Mouse (Mus musculus) forebrain, embryonic 16.5 days (tissue): ENCODE measurements around the gene E130218I03Rik. TPM values are rescaled to one million over a fixed set of nuclear protein-coding genes. Genes with fewer than 3 reads are reported as not detected.
A peak's percentile ranks its signal among the peaks of the same experiment; 100 is the strongest.

Experiments used
- ATAC-seq: fragments of 200-750 bp; cut with Nextera tagmentation; 2 replicates; pipeline ENCODE4 v1.8.0; 2017; ENCODE audit warnings: mild to moderate bottlenecking, moderate library complexity
- H3K27ac ChIP-seq: fragments of 300-500 bp; sonication (generic); 2 replicates; pipeline ENCODE4 v1.5.1; 2014; ENCODE audit warnings: low read length, control low read depth
- H3K27me3 ChIP-seq: fragments of 300-500 bp; sonication (generic); replicated peaks from 2 replicates; pipeline ENCODE4 v1.6.1; 2014; ENCODE audit warnings: low read length; ENCODE audit not compliant: control insufficient read depth, insufficient read depth
- H3K36me3 ChIP-seq: fragments of 300-500 bp; sonication (generic); 2 replicates; pipeline ENCODE4 v1.6.1; 2014; ENCODE audit not compliant: control insufficient read depth, insufficient read depth
- H3K4me1 ChIP-seq: fragments of 300-500 bp; sonication (generic); replicated peaks from 2 replicates; pipeline ENCODE4 v1.6.1; 2014; ENCODE audit warnings: low read length; ENCODE audit not compliant: control insufficient read depth, insufficient read depth
- H3K4me2 ChIP-seq: fragments of 300-500 bp; sonication (generic); 2 replicates; pipeline ENCODE4 v1.6.1; 2014; ENCODE audit warnings: mild to moderate bottlenecking, low read length, control low read depth
- H3K4me3 ChIP-seq: fragments of 300-500 bp; sonication (generic); replicated peaks from 2 replicates; pipeline ENCODE4 v1.5.1; 2014; ENCODE audit warnings: mild to moderate bottlenecking, low read length, control low read depth
- H3K9ac ChIP-seq: fragments of 300-500 bp; sonication (generic); replicated peaks from 2 replicates; pipeline ENCODE4 v1.6.1; 2014; ENCODE audit warnings: low read depth, low read length, control low read depth
- H3K9me3 ChIP-seq: fragments of 300-500 bp; sonication (generic); 2 replicates; pipeline ENCODE4 v1.6.1; 2016; ENCODE audit warnings: low read length; ENCODE audit not compliant: control insufficient read depth
- WGBS: fragments of 180-500 bp; shearing (Covaris S2); extraction: QIAGEN DNeasy Blood & Tissue Kit; methylation state at CpG from one replicate; pipeline ENCODE4 v1.1.7; 2014; 5-methylcytosine and 5-hydroxymethylcytosine counted together
- polyA plus RNA-seq: library from polyadenylated mRNA; unstranded; fragments of >200 nt; fragmentation: Nextera tagmentation; extraction: Ambion mirVana; gene quantifications from 2 replicates; pipeline ENCODE4 v1.2.1, GENCODE M21; 2015

Gene E130218I03Rik
- polyA plus RNA-seq, 1 experiment from 2014 or later = 0.61 TPM

DNA sequence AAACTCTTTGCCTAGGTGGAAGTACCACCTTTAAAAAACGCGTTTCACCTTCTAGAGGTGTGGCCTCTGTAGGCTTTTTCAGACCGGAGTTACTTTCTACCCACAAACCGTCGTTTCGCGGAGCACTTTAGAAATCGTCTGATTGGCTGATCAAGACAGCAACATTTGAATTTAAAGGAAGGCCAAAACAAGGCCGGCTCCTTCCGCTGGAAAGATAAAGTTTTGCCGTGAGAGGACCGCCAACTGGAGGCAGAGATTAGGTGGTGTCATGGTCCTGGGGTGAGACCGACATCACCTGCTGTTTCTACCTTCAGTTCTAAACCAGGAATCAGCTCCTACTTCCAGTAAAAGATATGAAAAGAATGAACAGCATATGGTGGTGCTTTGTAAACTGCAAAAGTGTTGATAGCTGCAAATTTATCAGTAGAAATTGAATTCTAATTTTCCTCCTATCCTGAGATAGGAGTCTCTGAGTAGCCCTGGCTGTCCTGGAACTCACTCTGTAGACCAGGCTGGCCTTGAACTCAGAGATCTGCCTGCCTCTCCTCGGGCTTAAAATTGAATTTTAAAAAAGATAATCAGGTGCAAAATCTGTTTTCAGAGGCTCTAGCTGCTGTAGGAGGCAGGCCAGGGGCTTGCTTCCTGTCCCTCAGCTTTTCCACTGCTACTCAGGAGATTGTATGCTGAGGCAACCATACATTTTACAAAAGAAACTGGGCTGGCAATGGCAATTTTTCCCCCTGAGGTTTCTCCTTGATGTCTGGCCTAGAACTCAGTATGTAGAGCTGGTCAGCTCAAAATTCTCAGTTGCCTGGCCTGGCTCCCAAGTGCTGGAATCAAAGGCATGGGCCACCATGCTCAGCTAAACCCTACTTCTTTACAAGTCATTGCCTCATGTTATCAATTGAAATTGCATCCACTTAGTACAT lies 30.2 kb downstream of the E130218I03Rik start:
- Histone ChIP-seq H3K36me3 (peaks cover 22% of the 10 kb centered on the region), H3K4me3 (no peak overlapping the region), H3K9ac (no peak overlapping the region), H3K27ac (no peak overlapping the region), H3K4me2 (no peak overlapping the region), H3K9me3 (no peaks in the 10 kb centered on the region), H3K4me1 (no peaks in the 10 kb centered on the region), H3K27me3 (no peaks in the 10 kb centered on the region)
- no peak for ATAC-seq
- WGBS = 9% methylated on average over 14 of the region's 14 CpGs

DNA sequence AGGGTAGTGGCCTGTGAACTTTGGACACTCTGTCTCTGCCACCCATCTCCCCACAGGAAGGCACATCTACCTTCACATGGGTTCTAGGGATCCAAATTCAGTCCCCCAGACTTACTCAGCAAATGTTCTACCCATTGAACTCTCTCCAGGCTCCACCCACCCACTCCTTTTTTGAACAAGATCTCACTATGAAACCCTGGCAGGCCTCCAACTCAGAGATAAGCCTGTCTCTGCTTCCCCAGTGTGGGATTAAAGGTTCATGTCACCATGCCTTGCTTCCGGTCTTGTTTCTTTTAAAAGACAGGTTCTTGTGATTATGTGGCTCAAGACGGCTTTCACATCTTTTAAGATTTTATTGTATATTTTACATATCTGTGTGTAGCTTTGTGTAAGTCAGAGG lies 41.5 kb downstream of the E130218I03Rik start:
- Histone ChIP-seq H3K27me3 (no peaks in the 10 kb centered on the region), H3K4me2 (no peak overlapping the region), H3K27ac (no peak overlapping the region), H3K9me3 (no peaks in the 10 kb centered on the region), H3K4me1 (peaks cover 18% of the 10 kb centered on the region), H3K4me3 (no peak overlapping the region), H3K36me3 (peaks cover 16% of the 10 kb centered on the region), H3K9ac (no peak overlapping the region)
- ATAC-seq = no peak
- WGBS = 94% methylated on average over 2 of the region's 2 CpGs

- 3% methylated on average over 59 of the region's 59 CpGs for WGBS
- Histone ChIP-seq H3K4me3 (peak overlapping the region; percentile 73), H3K27me3 (no peaks in the 10 kb centered on the region), H3K4me1 (peaks cover 18% of the 10 kb centered on the region), H3K9me3 (no peaks in the 10 kb centered on the region), H3K4me2 (peak overlapping the region; percentile 78), H3K9ac (peak overlapping the region; percentile 90), H3K36me3 (peaks cover 8% of the 10 kb centered on the region), H3K27ac (peak overlapping the region; percentile 73)
- ATAC-seq = peak; percentile 29
Measured at GRCm38 (mm10) chr4:134286226-134287167, 43.0 kb downstream of the E130218I03Rik start.

DNA sequence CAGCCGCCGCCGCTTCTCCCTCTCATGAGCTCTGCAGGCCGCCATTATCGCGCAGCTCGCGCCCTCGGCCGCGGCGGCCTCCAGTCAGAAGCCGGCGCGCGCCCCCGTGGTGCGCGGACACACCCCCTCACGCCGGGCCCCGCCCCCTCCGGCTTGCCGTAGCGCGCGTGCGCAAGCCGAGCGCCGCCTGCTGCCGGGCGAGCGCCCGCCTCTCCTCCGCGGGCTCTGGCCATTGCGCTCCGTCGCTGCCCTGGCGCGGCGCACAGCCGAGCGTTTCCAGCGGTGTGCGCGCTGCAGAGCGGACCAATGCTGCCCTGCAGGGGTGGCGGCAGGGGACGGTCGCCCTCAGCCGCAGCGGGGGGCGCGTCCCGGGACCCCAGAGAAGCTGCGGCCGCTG lies 43.7 kb downstream of the E130218I03Rik start:
- ATAC-seq = peak; percentile 96
- Histone ChIP-seq H3K9ac (peak overlapping the region; percentile 99), H3K27me3 (no peaks in the 10 kb centered on the region), H3K9me3 (no peaks in the 10 kb centered on the region), H3K27ac (peak overlapping the region; percentile 99), H3K4me1 (peaks cover 18% of the 10 kb centered on the region), H3K36me3 (peaks cover 4% of the 10 kb centered on the region; the same call in 1 of the 2 replicates), H3K4me2 (peak overlapping the region; percentile 78), H3K4me3 (peak overlapping the region; percentile 73)
- 0% methylated on average over 55 of the region's 59 CpGs for WGBS

DNA sequence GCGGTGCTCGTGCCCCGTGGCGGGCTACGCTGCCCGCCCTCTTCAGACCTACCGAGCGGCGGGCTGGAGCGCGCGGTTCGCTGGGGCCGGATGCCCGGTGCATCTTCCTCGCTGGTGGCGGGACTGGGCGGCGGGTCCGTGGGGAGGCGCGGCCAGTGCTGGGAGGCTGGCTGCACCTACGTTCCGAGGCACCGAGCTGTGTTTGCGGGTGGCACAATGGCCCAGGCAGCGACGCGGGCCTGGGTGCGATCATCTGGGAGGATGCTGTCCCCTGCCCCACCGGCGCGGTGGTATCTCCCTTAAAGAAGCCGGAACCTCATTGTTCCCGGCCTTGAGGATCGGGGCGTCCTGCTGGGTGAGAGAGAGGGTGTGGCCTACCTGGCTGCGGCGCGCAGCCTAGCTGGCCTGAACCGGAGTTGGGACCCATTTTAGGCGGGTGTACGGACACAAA lies 44.1 kb downstream of the E130218I03Rik start, which contains the start of gene Pdik1l:
Pdik1l (minus strand) TSS at position 321 of the 451 bp plus-strand sequence.
- Histone ChIP-seq H3K9ac (peak within 1 kb of the TSS; percentile 99), H3K4me1 (peaks cover 18% of the 10 kb centered on the region), H3K4me2 (peak within 1 kb of the TSS; percentile 78), H3K36me3 (0 out of 2 replicates have a peak, but pooled peaks cover under 1% of the 10 kb centered on the region), H3K27ac (peak within 1 kb of the TSS; percentile 99), H3K4me3 (peak within 1 kb of the TSS; percentile 73), H3K9me3 (no peaks in the 10 kb centered on the region), H3K27me3 (no peaks in the 10 kb centered on the region)
- ATAC-seq = peak; percentile 78
- 0% methylated on average over 41 of the region's 43 CpGs for WGBS

DNA sequence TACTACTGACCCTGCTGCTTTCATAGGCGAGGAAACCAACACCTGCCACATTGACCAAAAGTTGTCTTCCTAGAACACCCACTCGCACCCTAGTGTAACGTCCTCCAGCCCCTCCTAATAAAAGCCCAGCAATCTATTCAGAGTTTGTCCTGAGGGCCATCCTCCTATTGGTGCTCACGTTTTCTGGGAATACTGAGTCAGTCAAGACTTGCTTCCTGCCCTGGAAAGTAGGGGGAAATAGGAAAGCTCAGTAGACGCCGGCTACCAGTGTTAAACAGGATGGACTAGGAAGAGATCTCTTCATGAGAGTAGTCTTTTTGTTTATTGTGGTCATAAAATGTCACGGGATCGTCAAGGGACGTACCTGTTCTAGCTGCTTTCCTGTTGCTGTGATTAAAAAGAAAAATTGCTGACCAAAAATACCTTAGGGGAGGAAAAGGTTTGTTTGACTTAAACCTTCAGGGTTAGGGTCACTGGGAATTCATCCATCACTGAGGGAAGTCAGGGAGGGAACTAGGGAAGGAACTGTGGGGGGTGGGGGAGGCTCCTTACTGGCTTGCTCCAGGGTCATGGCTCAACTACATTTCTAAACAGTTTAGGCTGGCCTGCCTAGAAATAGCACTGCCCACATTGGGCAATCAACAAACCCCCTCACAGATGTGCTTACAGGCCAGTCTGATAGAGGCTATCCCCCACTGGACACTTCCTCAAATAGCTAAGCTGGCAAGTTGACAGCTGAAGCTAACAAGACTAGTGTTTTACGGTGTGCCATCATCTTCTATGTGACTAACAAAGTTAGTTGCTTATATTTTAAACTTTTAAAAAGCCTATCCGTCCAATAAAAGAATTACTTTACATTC lies 45.2 kb downstream of the E130218I03Rik start:
- ATAC-seq = no peak
- WGBS = 48% methylated on average over 11 of the region's 11 CpGs

GRCm38 (mm10) chr4:134292067-134292466 lies 48.6 kb downstream of the E130218I03Rik start:
- Histone ChIP-seq H3K36me3 (no peaks in the 10 kb centered on the region), H3K4me3 (no peak overlapping the region), H3K9ac (no peak overlapping the region), H3K27ac (no peak overlapping the region), H3K4me1 (peaks cover 8% of the 10 kb centered on the region), H3K27me3 (no peaks in the 10 kb centered on the region), H3K4me2 (no peak overlapping the region), H3K9me3 (0 out of 2 replicates have a peak, but pooled peaks cover 3% of the 10 kb centered on the region)
- WGBS = 18% methylated on average over 7 of the region's 7 CpGs
- no peak for ATAC-seq

More for the DNA sequence above, 45.2 kb downstream of the E130218I03Rik start:
- H3K4me3 ChIP-seq = peak overlapping the region; percentile 73
- H3K9ac ChIP-seq = peak overlapping the region; percentile 99
- H3K27me3 ChIP-seq = no peaks in the 10 kb centered on the region
- no peaks in the 10 kb centered on the region for H3K9me3 ChIP-seq
- peak overlapping the region; percentile 76 for H3K4me2 ChIP-seq
- H3K27ac ChIP-seq = no peak overlapping the region
- peaks cover 18% of the 10 kb centered on the region for H3K4me1 ChIP-seq
- H3K36me3 ChIP-seq = no peaks in the 10 kb centered on the region

GRCm38 (mm10) chr4:134293061-134293691 lies 49.7 kb downstream of the E130218I03Rik start:
- Histone ChIP-seq H3K9ac (no peak overlapping the region), H3K4me3 (no peak overlapping the region), H3K4me2 (no peak overlapping the region), H3K9me3 (0 out of 2 replicates have a peak, but pooled peaks cover 3% of the 10 kb centered on the region), H3K27me3 (no peaks in the 10 kb centered on the region), H3K36me3 (no peaks in the 10 kb centered on the region), H3K27ac (no peak overlapping the region), H3K4me1 (peaks cover 6% of the 10 kb centered on the region)
- 74% methylated on average over 18 of the region's 18 CpGs for WGBS
- no peak for ATAC-seq
